Mouse (Mus musculus): ENCODE measurements around the gene P3h3. TPM values are rescaled to one million over a fixed set of nuclear protein-coding genes. Genes with fewer than 3 reads are reported as not detected.
"Not testable (repeated sequence)": the region's sequence is repeated elsewhere in the genome, so short reads cannot be mapped to it uniquely, and the experiment has no call there.

The P3h3 gene
- polyA plus RNA-seq, 1 experiment: 21.4 TPM

DNA sequence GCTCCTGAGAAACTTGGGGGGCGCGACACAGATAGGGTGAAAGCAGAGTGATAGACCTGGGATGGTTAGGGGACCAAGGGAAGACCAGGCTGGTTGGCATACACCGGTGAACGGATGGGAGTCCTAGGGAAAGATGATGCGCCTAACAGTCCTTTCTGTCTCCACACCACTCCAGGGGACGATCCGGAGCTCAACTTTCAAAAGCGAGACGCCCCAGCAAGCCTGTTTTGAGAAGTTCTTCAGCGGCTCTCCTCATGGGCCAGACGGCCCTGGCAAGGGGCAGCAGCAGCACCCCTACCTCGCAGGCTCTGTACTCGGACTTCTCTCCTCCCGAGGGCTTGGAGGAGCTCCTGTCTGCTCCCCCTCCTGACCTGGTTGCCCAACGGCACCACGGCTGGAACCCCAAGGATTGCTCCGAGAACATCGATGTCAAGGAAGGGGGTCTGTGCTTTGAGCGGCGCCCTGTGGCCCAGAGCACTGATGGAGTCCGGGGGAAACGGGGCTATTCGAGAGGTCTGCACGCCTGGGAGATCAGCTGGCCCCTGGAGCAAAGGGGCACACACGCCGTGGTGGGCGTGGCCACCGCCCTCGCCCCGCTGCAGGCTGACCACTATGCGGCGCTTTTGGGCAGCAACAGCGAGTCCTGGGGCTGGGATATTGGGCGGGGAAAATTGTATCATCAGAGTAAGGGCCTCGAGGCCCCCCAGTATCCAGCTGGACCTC lies 48.3 kb downstream of the P3h3 start:
- DNase-seq (ENCODE audit: low read depth): no peak

DNA sequence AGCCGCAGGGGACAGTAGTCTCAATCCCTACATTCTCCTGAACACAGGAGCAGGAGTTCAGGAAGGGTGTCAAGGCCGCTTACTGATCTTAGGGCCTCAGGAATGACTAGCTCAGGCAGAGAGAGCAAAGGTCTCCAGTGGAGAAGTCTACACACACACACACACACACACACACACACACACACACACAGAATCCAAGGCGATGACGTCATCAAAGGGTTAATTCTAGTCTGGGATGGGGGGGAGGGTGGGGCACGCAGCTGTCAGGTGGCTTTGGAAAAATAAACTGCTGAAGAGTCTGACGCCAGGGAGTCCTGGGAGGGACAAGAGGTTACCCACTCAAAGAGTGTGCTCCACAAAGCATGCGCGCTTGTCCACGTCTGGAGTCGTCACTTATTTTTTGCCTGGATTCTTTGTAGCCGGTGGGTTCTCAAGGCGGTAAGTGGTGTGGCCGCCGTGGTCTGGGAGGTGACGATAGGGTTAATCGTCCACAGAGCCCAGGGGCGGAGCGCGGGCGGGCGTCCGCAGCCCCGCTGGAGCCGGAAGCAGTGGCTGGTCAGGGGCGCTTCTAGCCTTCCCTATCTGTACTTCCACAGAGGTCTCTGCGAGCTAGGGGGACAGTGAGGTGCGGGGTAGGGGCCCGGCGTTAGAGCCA lies 49.1 kb downstream of the P3h3 start, which contains the start of gene Spsb2:
TSS of gene Spsb2 (plus strand) at position 304 of the 655 bp plus-strand sequence.
- DNase-seq (ENCODE audit: low read depth): no peak

DNA sequence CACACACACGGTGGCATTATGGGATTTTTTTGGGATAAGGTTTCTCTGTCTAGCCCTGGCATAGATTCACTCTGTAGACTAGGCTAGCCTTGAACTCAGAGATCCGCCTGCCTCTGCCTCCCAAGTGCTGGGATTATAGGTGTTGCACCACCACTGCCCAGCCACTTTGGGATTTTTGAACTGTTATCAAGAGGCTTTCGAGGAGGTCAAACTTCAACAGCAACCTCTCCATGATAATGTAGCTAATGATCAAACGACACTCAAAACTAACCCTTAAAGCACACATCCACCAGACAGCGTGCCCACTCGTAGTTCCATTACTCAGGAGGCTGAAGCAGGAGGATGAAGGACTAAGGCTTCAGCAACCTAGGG lies 49.6 kb downstream of the P3h3 start:
- DNase-seq (ENCODE audit: low read depth): no peak

DNA sequence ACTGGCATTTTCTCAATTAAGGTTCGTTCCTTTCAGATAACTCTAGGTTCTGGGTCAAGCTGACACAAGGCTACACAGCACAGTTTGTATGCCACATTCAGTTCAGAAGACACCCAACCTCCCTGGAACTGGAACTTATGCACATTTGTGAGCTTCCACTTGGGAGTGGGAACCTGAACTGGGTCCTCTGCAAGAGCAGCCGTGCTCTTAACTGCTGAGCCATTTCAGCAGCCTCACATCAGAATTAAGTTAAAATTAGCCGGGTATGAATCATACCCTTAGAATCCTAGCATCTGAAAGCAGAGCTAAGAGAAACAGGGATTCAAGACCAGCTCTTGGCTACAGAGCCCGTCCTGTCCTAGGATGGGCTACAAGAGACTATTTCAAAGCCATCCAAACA lies 50.2 kb downstream of the P3h3 start:
- no peak for DNase-seq (ENCODE audit: low read depth)

DNA sequence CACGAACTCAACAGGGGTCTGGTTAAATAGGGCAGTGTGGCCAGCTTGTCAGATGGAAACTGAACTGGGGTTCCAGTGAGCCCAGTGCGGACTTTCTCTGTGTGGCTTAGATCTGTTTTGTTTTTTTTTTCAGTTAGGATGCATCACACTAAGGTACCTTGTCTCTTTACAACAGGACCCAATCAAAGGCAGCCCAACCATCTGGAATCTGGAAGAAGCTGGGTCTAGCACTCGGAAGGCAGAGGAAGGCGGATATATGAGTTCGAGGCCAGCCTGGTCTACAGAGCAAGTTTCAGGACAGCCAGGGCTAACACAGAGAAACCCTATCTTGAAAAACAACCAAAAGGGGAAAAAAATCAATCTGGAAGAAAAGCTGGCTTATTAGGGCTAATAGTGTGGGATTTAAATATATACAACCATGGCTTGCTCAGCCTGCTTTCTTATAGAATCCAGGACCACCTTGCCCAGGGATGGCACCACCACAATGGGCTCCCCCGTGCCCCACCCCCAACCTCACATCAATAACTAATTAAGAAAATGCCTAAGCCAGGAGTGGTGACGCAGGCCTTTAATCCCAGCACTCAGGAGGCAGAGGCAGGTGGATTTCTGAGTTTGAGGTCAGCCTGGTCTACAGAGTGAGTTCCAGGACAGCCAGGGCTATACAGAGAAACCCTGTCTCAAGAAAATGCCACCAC lies 51.0 kb downstream of the P3h3 start:
- no peak for DNase-seq (ENCODE audit: low read depth)

DNA sequence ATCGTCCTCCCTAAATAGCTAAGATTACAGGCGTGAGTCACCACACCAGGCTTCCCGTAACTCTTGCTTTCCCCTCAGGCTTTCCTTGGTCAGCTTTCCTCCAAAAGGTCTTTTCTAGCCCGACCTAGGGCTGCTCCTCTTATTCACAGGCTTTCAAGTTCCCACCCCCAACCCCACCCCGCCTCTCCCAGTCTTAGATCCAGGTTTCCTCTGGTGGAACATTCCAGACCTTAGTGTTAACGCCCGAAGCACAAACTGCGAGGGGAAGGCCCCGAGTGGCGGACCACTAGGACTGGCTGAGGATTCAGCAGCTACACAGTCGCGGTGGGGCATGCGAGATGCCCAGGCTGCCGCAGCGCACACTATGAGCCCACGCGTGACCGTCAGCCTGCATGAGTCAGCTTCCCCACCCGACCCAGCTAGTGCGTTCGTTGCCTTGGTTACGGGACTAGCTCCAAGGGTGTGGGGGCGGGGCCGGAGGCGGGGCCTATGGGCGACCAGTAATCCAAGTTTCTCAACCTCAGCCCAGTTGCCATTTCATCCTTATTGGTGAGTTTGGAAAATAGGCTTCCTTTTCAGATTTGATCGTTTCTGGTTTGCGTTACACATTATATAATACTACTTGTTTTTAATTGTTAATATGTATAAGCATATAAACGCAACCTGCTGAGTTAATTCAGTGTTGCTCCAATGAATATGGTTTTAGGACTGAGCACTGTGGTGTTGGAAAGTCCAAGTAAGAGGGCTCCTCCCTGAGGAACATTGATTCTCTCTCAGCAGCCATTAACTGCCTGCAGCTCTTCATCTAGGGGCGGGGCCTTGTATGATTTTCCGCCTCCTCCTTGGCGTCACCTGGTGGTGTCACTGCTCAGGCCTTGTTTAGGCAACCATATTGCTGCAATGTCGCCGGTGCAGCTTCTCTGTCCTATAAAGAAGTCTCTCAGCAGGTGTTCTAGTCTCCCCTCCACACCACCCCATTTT lies 51.9 kb downstream of the P3h3 start:
- no peak for DNase-seq (ENCODE audit: low read depth)

DNA sequence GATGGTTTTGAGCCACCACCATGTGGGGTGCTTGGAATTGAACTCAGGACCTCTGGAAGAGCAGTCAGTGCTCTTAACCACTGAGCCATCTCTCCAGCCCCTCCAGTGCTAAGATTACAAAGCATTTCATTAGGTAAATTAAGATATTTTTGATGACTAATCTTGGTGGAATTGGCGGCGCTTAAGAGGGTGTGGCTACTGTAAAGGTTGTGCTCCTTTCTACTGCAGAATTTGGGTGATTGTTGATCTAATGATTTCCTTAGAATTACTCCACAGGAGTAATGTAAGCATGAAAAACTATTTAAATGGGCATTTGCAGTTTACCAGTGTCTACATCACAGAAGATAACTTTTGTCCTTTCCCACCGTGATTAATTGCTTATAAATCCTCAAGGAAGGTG lies 53.2 kb downstream of the P3h3 start:
- no peak for DNase-seq (ENCODE audit: low read depth)

DNA sequence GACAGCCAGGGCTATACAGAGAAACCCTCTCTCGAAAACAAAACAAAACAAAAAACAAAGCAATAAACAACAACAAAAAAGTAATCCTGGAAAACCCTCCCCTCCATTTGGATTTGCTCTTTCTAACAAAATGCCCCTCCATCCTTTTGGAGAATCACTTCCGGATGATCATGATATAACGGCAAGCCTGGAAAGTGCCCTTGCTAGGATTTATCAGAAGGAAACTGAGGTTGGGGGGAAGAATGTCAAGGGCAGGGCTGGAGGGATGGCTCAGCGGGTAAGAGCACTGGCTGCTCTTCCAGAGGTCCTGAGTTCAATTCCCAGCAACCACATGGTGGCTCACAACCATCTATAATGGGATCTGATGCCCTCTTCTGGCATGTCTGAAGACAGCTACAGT lies 53.9 kb downstream of the P3h3 start:
- DNase-seq (ENCODE audit: low read depth): not testable (repeated sequence)

GRCm38 (mm10) chr6:124803061-124803460 lies 54.5 kb downstream of the P3h3 start:
- no peak for DNase-seq (ENCODE audit: low read depth)

- DNase-seq (ENCODE audit: low read depth): not testable (repeated sequence)
Observed at GRCm38 (mm10) chr6:124802400-124802799, 55.2 kb downstream of the P3h3 start.

GRCm38 (mm10) chr6:124796200-124796599 lies 61.4 kb downstream of the P3h3 start:
- DNase-seq (ENCODE audit: low read depth): no peak

DNA sequence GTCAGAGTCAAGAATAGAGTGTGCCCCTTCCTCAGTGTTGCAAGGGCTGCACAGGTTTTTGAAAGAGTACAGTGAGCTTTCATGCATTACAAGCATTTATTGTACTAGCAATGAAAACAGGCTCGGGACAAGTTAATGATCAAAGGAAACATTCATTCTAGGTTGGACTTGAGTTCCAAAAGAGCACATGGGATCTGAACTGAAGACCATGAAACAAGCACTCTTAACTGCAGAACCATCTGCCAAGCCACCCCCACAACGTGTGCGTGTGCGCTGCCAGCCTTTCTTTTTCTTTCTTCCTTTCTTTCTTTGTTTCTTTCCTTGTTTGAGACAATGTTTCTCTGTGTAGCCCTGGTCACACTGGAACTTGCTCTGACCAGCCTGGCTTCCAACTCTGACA lies 61.8 kb downstream of the P3h3 start:
- no peak for DNase-seq (ENCODE audit: low read depth)

GRCm38 (mm10) chr6:124791911-124792310 lies 65.6 kb downstream of the P3h3 start:
- no peak for DNase-seq (ENCODE audit: low read depth)

Other genes starting within 250 kb of the P3h3 start
- 2.1 and 2.5 TPM in 2 replicates for gene C1s2, start 221.7 kb downstream of the P3h3 start, polyA plus RNA-seq (2012; rRNA removed)
- 141 and 147 TPM in 2 replicates for gene Lpcat3, start 194.7 kb downstream of the P3h3 start, polyA plus RNA-seq (2012; rRNA removed)
- gene Emg1, start 145.6 kb downstream of the P3h3 start, polyA plus RNA-seq (2012; rRNA removed): 43.6 and 44.2 TPM in 2 replicates
- 131 and 138 TPM in 2 replicates for gene Phb2, start 145.4 kb downstream of the P3h3 start, polyA plus RNA-seq (2012; rRNA removed)
- 24.2 and 25.2 TPM in 2 replicates for gene Ptpn6, start 119.0 kb downstream of the P3h3 start, polyA plus RNA-seq (2012; rRNA removed)
- 329 and 371 TPM in 2 replicates for gene Grcc10, start 116.4 kb downstream of the P3h3 start, polyA plus RNA-seq (2012; rRNA removed)
- gene Gm45234, start 101.7 kb downstream of the P3h3 start, polyA plus RNA-seq (2012; rRNA removed): not detected in 2 replicates
- 22.4 and 55.8 TPM in 2 replicates for gene Atn1, start 101.2 kb downstream of the P3h3 start, polyA plus RNA-seq (2012; rRNA removed)
- 5.3 TPM in 2 replicates for gene Eno2, start 88.1 kb downstream of the P3h3 start, polyA plus RNA-seq (2012; rRNA removed)
- 3.1 and 4.6 TPM in 2 replicates for gene Lrrc23, start 78.0 kb downstream of the P3h3 start, polyA plus RNA-seq (2012; rRNA removed)
- 19.8 and 20.5 TPM in 2 replicates for gene Spsb2, start 49.1 kb downstream of the P3h3 start, polyA plus RNA-seq (2012; rRNA removed)
- gene Tpi1, start 43.5 kb downstream of the P3h3 start, polyA plus RNA-seq (2012; rRNA removed): 494 and 839 TPM in 2 replicates
- gene Usp5, start 28.3 kb downstream of the P3h3 start, polyA plus RNA-seq (2012; rRNA removed): 107 and 120 TPM in 2 replicates
- 7.5 and 8.2 TPM in 2 replicates for gene Cdca3, start 28.2 kb downstream of the P3h3 start, polyA plus RNA-seq (2012; rRNA removed)
- 0.07 and 0.51 TPM in 2 replicates for gene Gnb3, start 17.5 kb downstream of the P3h3 start, polyA plus RNA-seq (2012; rRNA removed)
- gene Gpr162, start 6.2 kb upstream of the P3h3 start, polyA plus RNA-seq (2012; rRNA removed): 1.0 and 1.9 TPM in 2 replicates
- 0.50 and 0.95 TPM in 2 replicates for gene Cd4, start 30.5 kb upstream of the P3h3 start, polyA plus RNA-seq (2012; rRNA removed)
- gene Lag3, start 54.0 kb upstream of the P3h3 start, polyA plus RNA-seq (2012; rRNA removed): 2.4 and 3.1 TPM in 2 replicates
- 811 and 1,192 TPM in 2 replicates for gene Ptms, start 62.4 kb upstream of the P3h3 start, polyA plus RNA-seq (2012; rRNA removed)
- 363 and 367 TPM in 2 replicates for gene Mlf2, start 73.6 kb upstream of the P3h3 start, polyA plus RNA-seq (2012; rRNA removed)
- gene Cops7a, start 107.8 kb upstream of the P3h3 start, polyA plus RNA-seq (2012; rRNA removed): 180 and 195 TPM in 2 replicates
- 1.3 and 2.0 TPM in 2 replicates for gene Pianp, start 138.9 kb upstream of the P3h3 start, polyA plus RNA-seq (2012; rRNA removed)
- 41.9 and 45.0 TPM in 2 replicates for gene Zfp384, start 151.4 kb upstream of the P3h3 start, polyA plus RNA-seq (2012; rRNA removed)
- 43.6 and 59.6 TPM in 2 replicates for gene Ing4, start 182.0 kb upstream of the P3h3 start, polyA plus RNA-seq (2012; rRNA removed)
- 16.2 and 18.2 TPM in 2 replicates for gene Acrbp, start 191.9 kb upstream of the P3h3 start, polyA plus RNA-seq (2012; rRNA removed)
- gene Lpar5, start 210.2 kb upstream of the P3h3 start, polyA plus RNA-seq (2012; rRNA removed): 5.3 and 5.7 TPM in 2 replicates
- gene Chd4, start 238.2 kb upstream of the P3h3 start, polyA plus RNA-seq (2012; rRNA removed): 50.4 and 165 TPM in 2 replicates

Measured in gonadal fat pad, adult 2 months (tissue).